Mouse (Mus musculus) embryonic facial prominence, embryonic 14.5 days (tissue): ENCODE measurements around the gene Taar6. TPM values are rescaled to one million over a fixed set of nuclear protein-coding genes. Genes with fewer than 3 reads are reported as not detected.

ENCODE experiments used
- ATAC-seq: fragments of 200-750 bp; cut with Nextera tagmentation; 2 replicates; pipeline ENCODE4 v1.8.0; 2017; ENCODE audit warnings: low read depth, moderate number of reproducible peaks, moderate TSS enrichment
- DNase-seq: peaks from one replicate; pipeline ENCODE4 v3.0.0-alpha.2; 2015; ENCODE audit warnings: low spot score
- H3K27ac ChIP-seq: fragments of 300-500 bp; sonication (generic); replicated peaks from 2 replicates; pipeline ENCODE4 v1.5.1; 2014; ENCODE audit warnings: low read depth, mild to moderate bottlenecking, low read length, moderate library complexity
- H3K27me3 ChIP-seq: fragments of 300-500 bp; sonication (generic); replicated peaks from 2 replicates; pipeline ENCODE4 v1.6.1; 2014; ENCODE audit warnings: low read length; ENCODE audit not compliant: control insufficient read depth, insufficient read depth
- H3K36me3 ChIP-seq: fragments of 300-500 bp; sonication (generic); 2 replicates; pipeline ENCODE4 v1.6.1; 2014; ENCODE audit warnings: low read length, mixed read lengths; ENCODE audit not compliant: control insufficient read depth, insufficient read depth
- H3K4me1 ChIP-seq: fragments of 300-500 bp; sonication (generic); 2 replicates; pipeline ENCODE4 v1.6.1; 2014; ENCODE audit warnings: antibody characterized with exemption, low read length; ENCODE audit not compliant: control insufficient read depth, insufficient read depth
- H3K4me2 ChIP-seq: fragments of 300-500 bp; sonication (generic); 2 replicates; pipeline ENCODE4 v1.6.1; 2014; ENCODE audit warnings: low read depth, mild to moderate bottlenecking, low read length, moderate library complexity, mixed read lengths
- H3K4me3 ChIP-seq: fragments of 300-500 bp; sonication (generic); 2 replicates; pipeline ENCODE4 v1.5.1; 2014; ENCODE audit warnings: low read depth, mild to moderate bottlenecking, low read length
- H3K9ac ChIP-seq: fragments of 300-500 bp; sonication (generic); 2 replicates; pipeline ENCODE4 v1.6.1; 2014; ENCODE audit warnings: low read depth, mild to moderate bottlenecking, low read length, moderate library complexity, mixed read lengths
- H3K9me3 ChIP-seq: fragments of 300-500 bp; sonication (generic); 2 replicates; pipeline ENCODE4 v1.6.1; 2016; ENCODE audit warnings: low read length; ENCODE audit not compliant: control insufficient read depth
- WGBS: fragments of 180-500 bp; shearing (Covaris S2); extraction: QIAGEN DNeasy Blood & Tissue Kit; methylation state at CpG from one replicate; pipeline ENCODE4 v1.1.7; 2014; 5-methylcytosine and 5-hydroxymethylcytosine counted together
- polyA plus RNA-seq: library from polyadenylated mRNA; unstranded; fragments of >200 nt; fragmentation: Nextera tagmentation; extraction: Ambion mirVana; gene quantifications from 2 replicates; pipeline ENCODE4 v1.2.1, GENCODE M21; 2014

The Taar6 gene
- polyA plus RNA-seq, 1 experiment from 2014 or later: not detected

DNA sequence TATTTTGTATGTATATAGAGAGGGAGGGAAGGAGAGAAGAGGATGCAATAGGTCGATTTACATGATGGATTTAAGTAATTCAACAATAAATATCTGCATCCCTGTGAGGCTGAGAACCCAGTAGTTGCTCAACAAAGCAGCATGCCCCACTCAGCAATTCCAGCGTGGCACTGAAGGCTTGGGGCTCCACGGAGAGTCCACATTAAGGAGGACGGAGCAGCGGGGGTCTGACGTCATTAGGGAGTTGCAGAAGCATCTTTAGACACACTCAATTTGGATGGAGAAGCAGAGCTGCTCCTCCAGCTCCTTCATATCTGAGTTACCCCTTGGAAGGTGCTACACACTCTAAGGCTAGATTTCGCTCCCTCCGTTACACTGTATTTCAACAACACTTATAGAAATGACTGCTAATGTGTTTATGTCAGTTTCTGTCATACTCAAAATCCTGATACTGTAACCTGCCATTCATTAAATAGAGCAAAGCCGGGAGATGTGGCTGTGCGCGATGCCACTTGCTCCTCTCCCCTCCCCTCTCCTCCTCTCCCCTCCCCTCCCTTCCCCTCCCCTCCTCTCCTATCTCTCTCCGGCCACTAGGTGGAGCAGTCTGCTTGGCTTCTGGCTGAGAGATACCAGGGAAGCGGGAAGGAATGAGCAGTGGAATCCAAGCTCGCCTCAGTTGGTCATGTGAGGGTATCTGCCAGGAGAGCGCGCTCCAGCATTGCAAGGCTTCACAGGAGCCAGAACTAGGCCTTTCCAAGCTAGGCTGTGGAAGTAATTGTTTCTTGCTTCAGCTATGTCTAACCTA, 6.3 kb downstream of the Taar6 start:
- 40% methylated on average over 16 of the region's 16 CpGs for WGBS
- H3K4me2 ChIP-seq: no peak overlapping the region
- no peak overlapping the region for H3K4me3 ChIP-seq
- ATAC-seq (peak; percentile 30; the same call in 1 of the 2 replicates), DNase-seq (peak; percentile 87)
- H3K27ac ChIP-seq: no peak overlapping the region
- no peaks in the 10 kb centered on the region for H3K27me3 ChIP-seq
- no peaks in the 10 kb centered on the region for H3K36me3 ChIP-seq
- H3K9ac ChIP-seq: no peak overlapping the region
- no peaks in the 10 kb centered on the region for H3K4me1 ChIP-seq
- no peaks in the 10 kb centered on the region for H3K9me3 ChIP-seq

DNA sequence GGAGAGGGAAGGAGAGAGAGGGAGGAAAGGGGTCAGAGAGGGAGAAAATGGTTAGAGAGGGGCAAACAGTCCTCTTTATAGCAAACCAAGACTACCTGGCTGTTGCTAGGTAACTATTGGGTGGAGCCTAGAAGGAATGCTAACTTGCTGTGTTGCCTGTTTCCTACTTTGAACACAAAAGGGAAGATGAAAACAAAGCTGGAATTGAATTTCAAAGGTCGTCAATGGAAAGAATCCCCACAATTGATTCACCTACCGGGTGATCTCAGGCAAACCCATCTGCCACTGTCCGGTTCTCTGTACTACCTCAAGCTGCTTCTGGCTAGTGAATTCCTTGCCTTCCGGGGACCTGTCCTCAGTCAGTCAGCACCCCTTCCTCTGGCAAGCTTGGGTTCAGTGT, 7.5 kb downstream of the Taar6 start:
- no peak overlapping the region for H3K9ac ChIP-seq
- no peak overlapping the region for H3K4me2 ChIP-seq
- no peaks in the 10 kb centered on the region for H3K9me3 ChIP-seq
- no peak overlapping the region for H3K27ac ChIP-seq
- DNase-seq (no peak), ATAC-seq (no peak)
- no peaks in the 10 kb centered on the region for H3K4me1 ChIP-seq
- H3K4me3 ChIP-seq: no peak overlapping the region
- no peaks in the 10 kb centered on the region for H3K27me3 ChIP-seq
- 43% methylated on average over 4 of the region's 4 CpGs for WGBS
- H3K36me3 ChIP-seq: no peaks in the 10 kb centered on the region

DNA sequence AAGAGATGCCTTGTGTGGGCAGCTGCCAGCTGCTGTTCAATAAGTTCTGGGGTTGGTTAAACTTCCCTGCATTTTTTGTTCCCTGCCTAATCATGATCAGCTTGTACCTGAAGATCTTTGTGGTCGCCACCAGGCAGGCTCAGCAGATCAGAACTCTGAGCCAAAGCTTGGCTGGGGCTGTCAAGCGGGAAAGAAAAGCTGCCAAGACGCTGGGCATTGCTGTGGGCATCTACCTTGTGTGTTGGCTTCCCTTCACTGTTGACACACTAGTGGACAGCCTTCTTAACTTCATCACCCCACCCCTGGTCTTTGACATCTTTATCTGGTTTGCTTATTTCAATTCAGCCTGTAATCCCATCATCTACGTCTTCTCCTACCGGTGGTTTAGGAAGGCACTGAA, 14.2 kb downstream of the Taar6 start:
- Histone ChIP-seq H3K27ac (no peak overlapping the region), H3K9ac (no peak overlapping the region), H3K4me3 (no peak overlapping the region), H3K4me2 (no peak overlapping the region), H3K27me3 (no peaks in the 10 kb centered on the region), H3K36me3 (no peaks in the 10 kb centered on the region), H3K9me3 (no peaks in the 10 kb centered on the region), H3K4me1 (no peaks in the 10 kb centered on the region)
- ATAC-seq (no peak), DNase-seq (no peak)
- 89% methylated on average over 5 of the region's 5 CpGs for WGBS

DNA sequence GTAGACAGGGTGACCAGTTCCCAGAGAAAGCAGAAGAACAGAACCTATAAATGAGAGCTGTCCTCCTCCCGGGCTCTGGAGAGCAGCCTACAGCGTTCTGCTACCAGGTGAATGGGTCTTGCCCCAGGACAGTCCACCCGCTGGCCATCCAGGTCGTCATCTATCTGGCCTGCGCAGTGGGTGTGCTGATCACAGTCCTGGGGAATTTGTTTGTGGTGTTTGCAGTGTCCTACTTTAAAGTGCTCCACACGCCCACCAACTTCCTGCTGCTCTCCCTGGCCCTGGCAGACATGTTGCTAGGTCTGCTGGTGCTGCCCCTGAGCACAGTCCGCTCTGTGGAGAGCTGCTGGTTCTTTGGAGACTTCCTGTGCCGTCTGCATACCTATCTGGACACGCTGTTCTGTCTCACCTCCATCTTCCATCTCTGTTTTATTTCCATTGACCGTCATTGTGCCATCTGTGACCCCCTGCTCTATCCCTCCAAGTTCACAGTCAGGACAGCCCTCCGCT, 14.7 kb downstream of the Taar6 start, which contains the start of gene Taar5:
Gene Taar5 (plus strand): TSS at position 51 of the 510 bp plus-strand sequence.
- ATAC-seq (no peak), DNase-seq (no peak)
- H3K4me1 ChIP-seq: no peaks in the 10 kb centered on the region
- WGBS: 87% methylated on average over 11 of the region's 11 CpGs
- H3K9ac ChIP-seq: no peak within 1 kb of the TSS
- H3K4me2 ChIP-seq: no peak within 1 kb of the TSS
- no peaks in the 10 kb centered on the region for H3K9me3 ChIP-seq
- no peak within 1 kb of the TSS for H3K4me3 ChIP-seq
- H3K36me3 ChIP-seq: no peaks in the 10 kb centered on the region
- H3K27me3 ChIP-seq: no peaks in the 10 kb centered on the region
- no peak within 1 kb of the TSS for H3K27ac ChIP-seq

DNA sequence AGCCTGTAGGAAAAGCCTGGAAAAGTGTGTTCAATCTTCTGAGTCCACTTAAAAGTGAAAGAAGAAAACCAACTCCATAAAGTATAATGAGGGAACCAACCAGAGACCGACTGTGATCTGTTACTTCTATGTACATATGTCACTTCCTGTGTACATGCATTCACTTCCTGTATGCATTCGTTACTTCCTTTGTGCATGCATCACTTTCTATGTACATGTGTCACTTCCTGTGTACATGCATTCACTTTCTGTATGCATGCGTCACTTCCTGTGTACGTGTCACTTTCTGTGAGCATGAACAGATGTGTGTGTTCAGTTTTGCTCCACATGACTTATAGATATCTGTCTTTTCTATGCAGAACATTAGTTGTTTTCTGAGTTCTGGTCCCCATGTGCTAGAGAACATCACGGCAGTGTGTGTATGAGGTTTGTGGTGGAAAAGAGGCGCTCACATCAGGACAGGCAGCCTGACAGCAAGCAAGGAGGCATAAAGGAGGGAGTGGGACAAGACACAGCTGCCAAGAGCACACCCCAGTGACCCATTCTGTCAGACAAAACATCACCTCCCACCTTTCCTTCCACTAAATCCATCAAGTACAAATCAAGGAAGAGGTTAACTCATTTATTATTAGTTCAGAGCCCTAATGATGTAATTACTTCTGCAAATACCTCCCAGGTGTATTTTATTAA, 20.4 kb downstream of the Taar6 start:
- no peak overlapping the region for H3K27ac ChIP-seq
- 89% methylated on average over 6 of the region's 6 CpGs for WGBS
- H3K9ac ChIP-seq: no peak overlapping the region
- H3K4me2 ChIP-seq: no peak overlapping the region
- H3K9me3 ChIP-seq: no peaks in the 10 kb centered on the region
- no peak for ATAC-seq
- no peaks in the 10 kb centered on the region for H3K36me3 ChIP-seq
- no peaks in the 10 kb centered on the region for H3K27me3 ChIP-seq
- H3K4me3 ChIP-seq: no peak overlapping the region
- DNase-seq: no peak
- no peaks in the 10 kb centered on the region for H3K4me1 ChIP-seq

DNA sequence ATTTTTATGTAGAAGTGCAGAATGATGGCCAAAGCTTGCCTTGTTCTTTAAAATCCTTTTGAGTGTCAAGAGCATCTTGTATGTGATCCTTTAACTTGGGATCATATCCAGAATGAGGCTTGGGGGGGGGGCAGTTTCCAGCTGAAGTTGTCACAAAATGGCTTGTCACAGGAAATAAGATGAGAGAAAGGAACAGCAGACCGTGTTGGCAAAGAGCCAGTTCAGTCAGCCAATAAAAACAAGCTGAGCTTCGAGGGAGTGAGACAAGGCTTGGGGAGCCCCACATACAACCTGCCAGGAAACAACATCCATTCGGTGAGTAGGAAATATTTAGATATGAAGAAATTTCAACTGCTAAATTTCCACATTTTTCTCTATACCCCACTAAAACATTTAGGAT, 22.0 kb downstream of the Taar6 start:
- no peak overlapping the region for H3K27ac ChIP-seq
- ATAC-seq: no peak

DNA sequence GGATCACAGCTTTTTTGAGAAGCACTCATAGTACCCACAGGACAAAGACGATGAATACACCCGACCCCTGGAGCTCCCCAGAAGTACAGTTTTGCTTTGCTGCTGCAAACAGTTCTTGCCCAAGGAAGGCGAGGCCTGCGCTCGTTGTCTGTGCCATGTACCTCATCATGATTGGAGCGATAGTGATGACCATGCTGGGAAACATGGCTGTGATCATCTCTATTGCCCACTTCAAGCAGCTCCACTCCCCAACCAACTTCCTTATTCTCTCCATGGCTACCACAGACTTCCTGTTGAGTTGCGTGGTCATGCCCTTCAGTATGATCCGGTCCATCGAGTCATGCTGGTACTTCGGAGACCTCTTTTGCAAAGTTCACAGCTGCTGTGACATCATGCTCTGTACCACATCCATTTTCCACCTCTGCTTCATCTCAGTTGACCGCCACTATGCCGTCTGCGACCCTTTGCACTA, 25.0 kb downstream of the Taar6 start, which contains the start of gene Taar4:
Gene Taar4 (plus strand): TSS at position 51 of the 472 bp plus-strand sequence.
- Histone ChIP-seq H3K27me3 (no peaks in the 10 kb centered on the region), H3K27ac (no peak within 1 kb of the TSS), H3K4me1 (no peaks in the 10 kb centered on the region), H3K9ac (no peak within 1 kb of the TSS), H3K4me2 (no peak within 1 kb of the TSS), H3K9me3 (no peaks in the 10 kb centered on the region), H3K36me3 (no peaks in the 10 kb centered on the region), H3K4me3 (no peak within 1 kb of the TSS)
- ATAC-seq: no peak
- no peak for DNase-seq
- 95% methylated on average over 13 of the region's 13 CpGs for WGBS

More for the DNA sequence above, 22.0 kb downstream of the Taar6 start:
- Histone ChIP-seq H3K9me3 (no peaks in the 10 kb centered on the region), H3K4me3 (no peak overlapping the region), H3K4me1 (no peaks in the 10 kb centered on the region), H3K36me3 (no peaks in the 10 kb centered on the region), H3K27me3 (no peaks in the 10 kb centered on the region), H3K9ac (no peak overlapping the region), H3K4me2 (no peak overlapping the region)
- 42% methylated on average over 3 of the region's 3 CpGs for WGBS
- peak; percentile 39 for DNase-seq

DNA sequence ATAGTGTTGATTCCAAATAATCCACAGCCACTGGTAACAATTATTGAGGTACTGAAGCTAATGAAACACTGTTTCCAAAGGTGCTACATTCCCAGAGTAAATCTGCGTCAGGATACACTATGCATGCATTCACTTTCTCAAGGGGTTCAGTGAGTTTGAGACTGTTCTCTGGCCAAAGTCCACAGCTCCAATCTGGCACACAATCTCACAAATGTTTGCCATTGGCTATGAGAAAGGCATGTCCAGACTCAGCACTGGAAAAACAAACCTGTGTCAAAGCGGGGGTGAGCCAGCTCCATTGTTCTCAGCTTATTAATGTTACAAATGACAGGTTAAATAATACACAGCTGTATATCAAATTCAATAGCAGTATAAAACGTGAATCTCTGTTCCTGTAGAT, 26.4 kb downstream of the Taar6 start:
- DNase-seq: peak; percentile 42
- H3K9me3 ChIP-seq: no peaks in the 10 kb centered on the region
- no peak for ATAC-seq
- no peaks in the 10 kb centered on the region for H3K27me3 ChIP-seq
- H3K9ac ChIP-seq: no peak overlapping the region
- H3K4me3 ChIP-seq: no peak overlapping the region
- no peaks in the 10 kb centered on the region for H3K4me1 ChIP-seq
- no peak overlapping the region for H3K4me2 ChIP-seq
- WGBS: 52% methylated on average over 3 of the region's 3 CpGs
- H3K27ac ChIP-seq: no peak overlapping the region
- no peaks in the 10 kb centered on the region for H3K36me3 ChIP-seq
